Mouse (Mus musculus) midbrain, embryonic 13.5 days (tissue): Measurements from ENCODE around the gene Hmga2. TPM values are rescaled to one million over a fixed set of nuclear protein-coding genes. Genes with fewer than 3 reads are reported as not detected.

Source experiments
- ATAC-seq: fragments of 200-750 bp; cut with Nextera tagmentation; 2 replicates; pipeline ENCODE4 v1.8.0; 2017; ENCODE audit warnings: mild to moderate bottlenecking, moderate TSS enrichment, moderate library complexity
- H3K27ac ChIP-seq: fragments of 300-500 bp; sonication (generic); 2 replicates; pipeline ENCODE4 v1.5.1; 2015; ENCODE audit warnings: inconsistent platforms, mild to moderate bottlenecking, moderate library complexity
- H3K27me3 ChIP-seq: fragments of 300-500 bp; sonication (generic); 2 replicates; pipeline ENCODE4 v1.6.1; 2015; ENCODE audit warnings: mild to moderate bottlenecking, inconsistent platforms
- H3K36me3 ChIP-seq: fragments of 300-500 bp; sonication (generic); 2 replicates; pipeline ENCODE4 v1.6.1; 2015; ENCODE audit warnings: mild to moderate bottlenecking, inconsistent platforms
- H3K4me1 ChIP-seq: fragments of 300-500 bp; sonication (generic); replicated peaks from 2 replicates; pipeline ENCODE4 v1.6.1; 2015; ENCODE audit warnings: inconsistent platforms
- H3K4me2 ChIP-seq: fragments of 300-500 bp; sonication (generic); replicated peaks from 2 replicates; pipeline ENCODE4 v1.6.1; 2015; ENCODE audit warnings: moderate library complexity, mild to moderate bottlenecking, inconsistent platforms
- H3K4me3 ChIP-seq: fragments of 300-500 bp; sonication (generic); replicated peaks from 2 replicates; pipeline ENCODE4 v1.5.1; 2015; ENCODE audit warnings: mild to moderate bottlenecking, inconsistent platforms
- H3K9ac ChIP-seq: fragments of 300-500 bp; sonication (generic); replicated peaks from 2 replicates; pipeline ENCODE4 v1.6.1; 2015; ENCODE audit warnings: mild to moderate bottlenecking, inconsistent platforms
- H3K9me3 ChIP-seq: fragments of 300-500 bp; sonication (generic); 2 replicates; pipeline ENCODE4 v1.6.1; 2016; ENCODE audit warnings: mild to moderate bottlenecking, inconsistent platforms
- WGBS: fragments of 180-500 bp; shearing (Covaris S2); methylation state at CpG from one replicate; pipeline ENCODE4 v1.1.7; 2015; 5-methylcytosine and 5-hydroxymethylcytosine counted together
- polyA plus RNA-seq: library from polyadenylated mRNA; unstranded; fragments of >200 nt; fragmentation: Nextera tagmentation; extraction: Ambion mirVana; gene quantifications from 2 replicates; pipeline ENCODE4 v1.2.1, GENCODE M21; 2015

Hmga2 gene
- polyA plus RNA-seq, 1 experiment from 2014 or later = 3.6 TPM

DNA sequence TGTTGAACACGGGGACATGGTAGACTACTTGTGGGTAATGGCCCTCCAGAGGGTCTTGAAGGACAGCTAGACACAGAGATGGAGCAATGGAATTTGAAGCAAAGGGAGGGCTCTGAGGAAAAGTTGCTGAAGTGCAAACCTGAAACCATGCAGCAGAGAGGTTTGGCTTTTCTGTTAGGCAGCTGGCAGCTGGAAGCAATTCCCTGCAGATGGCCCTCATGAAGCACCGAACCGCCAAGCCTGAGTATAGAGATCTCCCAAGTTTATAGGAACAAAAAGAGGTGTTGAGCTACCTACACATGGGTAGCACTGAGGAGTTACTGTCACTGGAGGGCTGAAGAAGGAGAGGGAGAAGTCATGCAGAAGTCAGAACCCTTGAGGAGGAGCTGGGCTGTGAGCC, 13.3 kb upstream of the Hmga2 start:
- no peak for ATAC-seq
- 99% methylated on average over 3 of the region's 3 CpGs for WGBS
- no peaks in the 10 kb centered on the region for H3K27me3 ChIP-seq

DNA sequence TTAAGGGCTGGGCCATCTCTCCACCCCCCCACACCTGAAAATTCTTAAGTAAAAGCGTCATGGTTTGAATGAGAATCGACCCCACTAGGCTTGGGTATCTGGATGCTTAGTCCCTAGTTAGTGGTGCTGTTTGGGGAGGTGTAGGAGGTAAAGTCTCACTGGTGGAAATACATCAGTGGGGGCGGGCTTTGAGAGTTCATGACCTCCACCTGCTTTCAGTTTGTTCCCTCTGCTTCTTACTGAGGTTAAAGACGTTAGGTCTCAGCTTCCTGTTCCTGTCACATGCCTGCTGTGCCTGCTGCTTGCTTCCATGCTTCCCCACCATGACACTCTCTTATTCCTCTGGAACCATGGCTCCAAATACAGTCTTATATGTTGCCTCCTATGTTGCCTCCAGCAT, 12.3 kb upstream of the Hmga2 start:
- H3K9ac ChIP-seq = no peak overlapping the region
- no peaks in the 10 kb centered on the region for H3K27me3 ChIP-seq
- H3K4me1 ChIP-seq = no peaks in the 10 kb centered on the region
- H3K27ac ChIP-seq = no peak overlapping the region
- H3K4me2 ChIP-seq = no peak overlapping the region
- peaks cover 10% of the 10 kb centered on the region; the same call in 1 of the 2 replicates for H3K9me3 ChIP-seq
- H3K36me3 ChIP-seq = no peaks in the 10 kb centered on the region
- 87% methylated on average over 4 of the region's 4 CpGs for WGBS
- H3K4me3 ChIP-seq = no peak overlapping the region
- ATAC-seq = no peak

More for the DNA sequence above, 13.3 kb upstream of the Hmga2 start:
- H3K27ac ChIP-seq = no peak overlapping the region
- no peak overlapping the region for H3K4me2 ChIP-seq
- peaks cover 10% of the 10 kb centered on the region; the same call in 1 of the 2 replicates for H3K9me3 ChIP-seq
- H3K9ac ChIP-seq = no peak overlapping the region
- H3K4me3 ChIP-seq = no peak overlapping the region
- H3K4me1 ChIP-seq = no peaks in the 10 kb centered on the region
- H3K36me3 ChIP-seq = no peaks in the 10 kb centered on the region

DNA sequence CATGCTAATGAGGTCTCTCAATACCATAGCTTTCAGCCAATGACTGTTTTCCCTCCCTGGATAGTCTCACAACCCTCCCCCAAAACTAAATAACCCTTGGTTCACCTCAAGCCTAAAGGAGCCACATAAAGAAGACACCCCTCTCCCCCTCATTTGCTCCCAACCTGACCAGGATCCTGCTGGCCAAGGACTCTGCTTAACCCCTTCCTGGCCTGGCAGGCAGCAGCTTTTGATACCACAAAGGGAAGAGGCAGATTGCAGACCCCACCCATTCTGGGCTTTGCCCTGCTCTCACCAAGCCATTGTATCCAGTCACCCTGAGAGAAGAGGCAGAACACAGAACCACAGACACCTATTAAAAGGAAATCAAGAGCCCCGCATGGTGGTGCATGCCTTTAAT, 11.6 kb upstream of the Hmga2 start:
- Histone ChIP-seq H3K9me3 (peaks cover 10% of the 10 kb centered on the region; the same call in 1 of the 2 replicates), H3K4me2 (no peak overlapping the region), H3K36me3 (no peaks in the 10 kb centered on the region), H3K4me3 (no peak overlapping the region), H3K9ac (no peak overlapping the region), H3K27ac (no peak overlapping the region), H3K27me3 (no peaks in the 10 kb centered on the region), H3K4me1 (no peaks in the 10 kb centered on the region)
- ATAC-seq = no peak
- 100% methylated on average over 1 of the region's 1 CpGs for WGBS

DNA sequence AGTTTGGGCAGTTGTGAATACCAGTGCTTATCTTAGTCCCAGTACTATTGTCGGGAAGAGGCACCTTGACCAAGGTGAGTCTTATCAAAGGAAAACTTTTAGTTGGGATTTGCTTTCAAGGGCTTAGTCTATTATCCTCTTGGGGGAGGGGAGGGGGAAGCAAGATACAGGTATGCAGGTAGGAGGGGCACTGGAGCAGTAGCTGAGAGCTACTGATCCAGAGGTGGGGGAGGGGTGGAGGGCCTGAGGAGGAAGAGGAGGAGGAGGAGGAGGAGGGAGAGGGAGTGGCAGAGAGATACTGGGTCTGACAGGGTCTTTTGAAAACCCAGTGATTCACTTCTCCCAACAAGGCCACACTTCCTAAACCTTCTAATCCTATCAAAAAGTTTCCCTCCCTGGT, 9.2 kb upstream of the Hmga2 start:
- H3K27me3 ChIP-seq = no peaks in the 10 kb centered on the region
- no peak overlapping the region for H3K4me3 ChIP-seq
- H3K4me2 ChIP-seq = no peak overlapping the region
- no peak overlapping the region for H3K9ac ChIP-seq
- H3K36me3 ChIP-seq = no peaks in the 10 kb centered on the region
- H3K27ac ChIP-seq = no peak overlapping the region
- 79% methylated on average over 1 of the region's 1 CpGs for WGBS
- no peak for ATAC-seq
- H3K4me1 ChIP-seq = no peaks in the 10 kb centered on the region
- H3K9me3 ChIP-seq = peaks cover 10% of the 10 kb centered on the region; the same call in 1 of the 2 replicates

DNA sequence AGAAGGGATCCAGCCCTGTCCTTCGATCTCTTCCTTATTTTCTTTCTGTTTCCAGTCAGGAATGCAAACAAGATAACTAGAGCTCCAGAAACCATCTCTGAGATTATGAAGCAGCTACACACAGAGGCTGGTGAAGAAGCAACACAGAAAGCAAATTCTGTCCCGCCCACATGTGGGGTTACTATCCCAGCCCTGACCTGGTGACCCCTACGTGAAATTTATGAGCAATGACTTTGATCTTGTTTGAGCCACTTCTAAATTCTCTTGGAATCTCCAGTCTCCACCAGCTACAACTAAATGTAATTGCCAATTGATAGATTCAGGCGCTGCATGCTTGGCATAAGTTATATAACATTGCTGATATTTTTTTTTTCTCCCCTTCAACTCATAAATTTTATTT, 7.9 kb upstream of the Hmga2 start:
- Histone ChIP-seq H3K4me3 (no peak overlapping the region), H3K4me1 (no peaks in the 10 kb centered on the region)
- 85% methylated on average over 4 of the region's 4 CpGs for WGBS

DNA sequence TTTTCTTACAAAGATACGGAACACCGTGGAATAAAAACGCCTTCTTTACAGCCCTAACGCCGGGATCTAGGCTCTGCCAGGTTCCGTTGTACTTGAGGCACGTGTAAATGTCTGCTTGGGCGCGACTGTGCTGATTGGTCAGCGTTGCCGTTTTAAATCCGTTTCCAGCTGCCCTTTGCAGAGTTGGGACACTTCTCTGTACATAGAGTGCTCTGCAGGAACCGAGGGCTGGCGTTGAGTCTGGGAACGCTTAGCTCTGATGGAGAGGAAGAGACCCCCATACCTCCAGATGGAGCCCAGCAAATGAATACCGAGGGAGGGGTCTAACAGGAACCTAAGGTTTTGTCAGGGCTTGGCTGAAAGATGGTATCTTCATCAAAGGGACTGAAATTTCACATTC, 1.9 kb upstream of the Hmga2 start:
- H3K4me2 ChIP-seq = peak overlapping the region; percentile 97
- H3K27ac ChIP-seq = no peak overlapping the region
- no peaks in the 10 kb centered on the region for H3K36me3 ChIP-seq
- H3K4me1 ChIP-seq = peaks cover 44% of the 10 kb centered on the region
- peaks cover 42% of the 10 kb centered on the region for H3K27me3 ChIP-seq
- no peak for ATAC-seq
- WGBS = under 1% methylated on average over 16 of the region's 16 CpGs
- no peaks in the 10 kb centered on the region for H3K9me3 ChIP-seq
- H3K9ac ChIP-seq = no peak overlapping the region
- peak overlapping the region; percentile 70 for H3K4me3 ChIP-seq

More for the DNA sequence above, 7.9 kb upstream of the Hmga2 start:
- ATAC-seq = no peak
- Histone ChIP-seq H3K9ac (no peak overlapping the region), H3K9me3 (peaks cover 10% of the 10 kb centered on the region; the same call in 1 of the 2 replicates), H3K27ac (no peak overlapping the region), H3K36me3 (no peaks in the 10 kb centered on the region), H3K4me2 (no peak overlapping the region), H3K27me3 (0 out of 2 replicates have a peak, but pooled peaks cover 2% of the 10 kb centered on the region)

DNA sequence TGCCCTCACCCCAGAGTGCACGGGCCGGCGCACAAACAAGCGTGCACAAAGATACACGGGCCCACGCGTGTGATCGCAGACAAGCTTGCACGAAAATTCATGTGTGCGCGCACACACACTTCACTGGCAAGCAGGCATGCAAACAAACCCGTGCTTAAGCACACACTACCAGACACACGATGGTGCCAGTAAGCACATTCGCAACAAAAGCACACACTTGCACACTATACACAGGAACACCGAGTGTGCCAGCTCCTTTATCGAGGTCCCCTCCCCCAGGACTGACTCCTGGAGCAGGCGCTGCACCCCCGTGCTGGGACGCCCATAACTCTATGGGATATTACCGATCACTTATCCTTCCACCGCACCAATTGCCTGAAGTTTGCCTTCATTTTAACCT, 1.2 kb upstream of the Hmga2 start:
- WGBS = 0% methylated on average over 21 of the region's 21 CpGs
- Histone ChIP-seq H3K4me1 (peaks cover 44% of the 10 kb centered on the region), H3K36me3 (no peaks in the 10 kb centered on the region), H3K9me3 (no peaks in the 10 kb centered on the region), H3K4me3 (peak overlapping the region; percentile 70), H3K27me3 (peaks cover 43% of the 10 kb centered on the region), H3K4me2 (peak overlapping the region; percentile 97), H3K27ac (no peak overlapping the region), H3K9ac (peak overlapping the region; percentile 76)
- ATAC-seq = peak; percentile 25; the same call in 1 of the 2 replicates

DNA sequence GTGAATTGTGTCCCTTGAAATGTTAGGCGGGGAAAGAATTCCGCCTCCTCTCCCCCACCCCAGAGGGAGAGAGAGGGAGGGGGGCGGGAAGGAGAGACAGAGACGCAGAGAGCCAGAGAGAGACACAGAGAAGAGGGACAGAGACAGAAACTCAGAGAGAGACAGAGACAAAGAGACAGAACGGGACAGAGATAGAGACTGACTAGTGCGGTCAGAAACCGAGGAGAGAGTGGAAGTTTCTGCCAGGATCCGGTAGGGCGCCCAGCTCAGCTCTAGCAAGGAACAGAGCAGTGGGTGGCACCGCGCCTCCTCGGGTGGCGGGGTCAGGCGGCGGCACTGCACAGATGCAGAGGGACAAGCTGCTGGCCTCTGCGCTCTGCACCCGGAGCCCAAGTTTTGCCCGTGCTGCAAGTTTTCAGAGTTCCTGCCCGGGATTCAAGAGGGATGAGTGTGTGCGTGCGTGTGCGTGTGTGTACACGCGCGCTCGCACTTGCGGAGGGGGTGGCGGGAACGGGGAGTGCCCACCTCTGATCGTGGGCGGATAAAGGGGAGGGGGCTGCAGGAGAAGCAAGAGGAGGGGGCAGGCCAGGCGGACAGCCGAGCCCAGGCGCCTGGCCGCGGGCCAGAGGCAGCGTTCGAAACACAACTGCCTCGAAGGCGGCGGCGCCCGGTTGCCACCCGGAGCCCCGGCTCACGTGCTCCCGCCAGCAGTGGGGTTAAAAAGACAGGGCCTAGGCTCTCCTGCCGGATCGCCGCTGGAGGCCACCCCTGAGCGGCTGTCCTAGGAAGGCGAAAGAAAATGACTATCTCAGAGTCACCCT, 457 bp upstream of the Hmga2 start:
- Histone ChIP-seq H3K27ac (peak overlapping the region; percentile 58), H3K27me3 (peaks cover 43% of the 10 kb centered on the region), H3K4me2 (peak overlapping the region; percentile 97), H3K36me3 (no peaks in the 10 kb centered on the region), H3K4me1 (peaks cover 44% of the 10 kb centered on the region), H3K9ac (peak overlapping the region; percentile 76), H3K9me3 (no peaks in the 10 kb centered on the region), H3K4me3 (peak overlapping the region; percentile 70)
- under 1% methylated on average over 51 of the region's 52 CpGs for WGBS
- ATAC-seq = peak; percentile 57

DNA sequence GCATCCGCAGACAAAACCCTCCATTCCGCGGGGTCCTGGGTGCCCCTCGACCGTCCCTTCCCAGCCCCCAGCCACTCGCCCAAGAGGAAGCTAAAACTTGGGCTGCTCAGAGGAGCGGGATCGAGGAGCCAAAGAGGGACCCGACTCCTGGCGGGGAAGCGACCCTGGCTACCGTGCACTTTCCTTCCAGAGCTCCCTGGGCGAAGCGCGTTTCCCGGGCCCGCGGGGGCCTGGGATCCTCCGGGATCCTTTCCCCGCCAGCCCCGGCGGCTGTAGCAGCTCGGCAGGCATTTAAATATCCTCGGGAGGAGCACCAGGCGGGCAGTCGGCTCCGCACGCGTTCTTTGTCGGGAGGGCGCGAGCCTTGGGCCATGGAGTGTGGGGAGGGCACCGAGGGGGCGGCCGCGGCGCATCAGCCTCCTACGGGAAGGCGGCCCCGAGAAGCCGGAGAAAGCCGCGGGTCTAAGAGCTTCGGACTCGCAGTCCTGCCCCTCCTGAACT, 1.2 kb downstream of the Hmga2 start:
- H3K4me2 ChIP-seq = peak overlapping the region; percentile 97
- ATAC-seq = peak; percentile 55
- no peaks in the 10 kb centered on the region for H3K9me3 ChIP-seq
- under 1% methylated on average over 45 of the region's 45 CpGs for WGBS
- H3K36me3 ChIP-seq = no peaks in the 10 kb centered on the region
- peak overlapping the region; percentile 76 for H3K9ac ChIP-seq
- H3K27me3 ChIP-seq = peaks cover 43% of the 10 kb centered on the region
- peak overlapping the region; percentile 58; the same call in 1 of the 2 replicates for H3K27ac ChIP-seq
- peak overlapping the region; percentile 70 for H3K4me3 ChIP-seq
- H3K4me1 ChIP-seq = peaks cover 44% of the 10 kb centered on the region

DNA sequence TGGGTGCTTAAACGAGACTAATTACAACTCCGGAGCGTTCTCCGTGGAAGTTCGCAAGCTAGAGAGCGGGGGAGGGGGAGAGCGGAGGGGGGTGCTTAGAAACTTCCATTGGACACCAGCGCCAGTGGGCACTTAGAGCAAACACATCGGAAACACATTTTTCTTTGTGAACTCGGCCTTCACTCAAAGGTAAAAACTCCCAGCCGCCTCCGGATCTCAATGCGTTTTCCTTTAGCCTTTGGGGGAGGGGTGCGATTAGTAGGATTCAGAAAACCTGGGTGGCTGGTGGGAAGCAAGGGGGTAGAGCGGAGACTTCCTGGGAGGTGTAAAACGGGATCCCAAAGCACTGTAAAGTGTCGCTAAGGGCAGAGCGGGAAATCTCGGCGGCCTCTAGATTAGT, 2.0 kb downstream of the Hmga2 start:
- under 1% methylated on average over 20 of the region's 20 CpGs for WGBS
- Histone ChIP-seq H3K4me3 (peak overlapping the region; percentile 70), H3K9me3 (no peaks in the 10 kb centered on the region), H3K4me1 (peaks cover 44% of the 10 kb centered on the region), H3K9ac (peak overlapping the region; percentile 76), H3K27me3 (peaks cover 41% of the 10 kb centered on the region), H3K36me3 (no peaks in the 10 kb centered on the region), H3K4me2 (peak overlapping the region; percentile 97), H3K27ac (no peak overlapping the region)
- ATAC-seq = no peak

DNA sequence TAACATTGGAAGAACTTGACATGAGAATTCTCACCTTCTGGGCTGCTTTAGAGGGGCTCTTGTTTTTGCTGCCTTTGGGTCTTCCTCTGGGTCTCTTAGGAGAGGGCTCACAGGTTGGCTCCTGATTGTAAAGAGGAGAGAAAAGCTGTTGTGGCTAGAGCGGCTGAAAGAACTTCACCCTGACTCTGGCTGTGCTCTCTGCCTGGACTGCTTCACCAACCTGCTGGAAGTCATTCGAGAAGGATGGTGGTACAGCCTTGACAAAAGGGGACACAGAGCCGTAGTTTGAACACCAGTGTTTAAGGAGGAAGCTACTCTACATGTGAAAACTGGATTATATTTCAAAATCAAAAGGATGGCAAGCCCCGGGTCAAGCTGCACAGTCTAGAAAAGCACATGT, 3.1 kb downstream of the Hmga2 start:
- no peaks in the 10 kb centered on the region for H3K9me3 ChIP-seq
- H3K36me3 ChIP-seq = no peaks in the 10 kb centered on the region
- H3K9ac ChIP-seq = no peak overlapping the region
- H3K4me1 ChIP-seq = peaks cover 41% of the 10 kb centered on the region
- ATAC-seq = no peak
- WGBS = 42% methylated on average over 4 of the region's 4 CpGs
- peak overlapping the region; percentile 97; the same call in 1 of the 2 replicates for H3K4me2 ChIP-seq
- H3K27me3 ChIP-seq = peaks cover 35% of the 10 kb centered on the region
- no peak overlapping the region for H3K27ac ChIP-seq
- no peak overlapping the region for H3K4me3 ChIP-seq

DNA sequence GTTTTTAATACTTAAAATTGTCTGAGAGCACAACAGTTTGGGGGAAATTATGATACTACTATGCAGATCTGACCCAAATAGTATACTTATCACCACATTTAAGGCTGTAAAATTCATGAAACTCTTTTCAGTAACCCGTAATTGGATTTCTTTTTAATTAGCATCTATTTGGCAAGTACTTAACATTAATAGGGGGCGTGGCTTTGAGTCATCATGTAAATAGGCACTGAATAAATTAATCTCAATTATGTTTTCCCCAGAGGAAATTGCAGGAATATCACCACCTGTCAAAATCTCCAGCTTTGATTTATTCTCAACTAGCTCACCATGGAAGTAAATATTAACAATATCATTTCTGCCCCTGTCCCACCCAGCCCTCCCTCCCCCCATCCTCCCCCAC, 3.7 kb downstream of the Hmga2 start:
- Histone ChIP-seq H3K4me2 (no peak overlapping the region), H3K4me1 (peaks cover 35% of the 10 kb centered on the region), H3K9ac (no peak overlapping the region), H3K27me3 (peaks cover 29% of the 10 kb centered on the region), H3K27ac (no peak overlapping the region), H3K36me3 (no peaks in the 10 kb centered on the region), H3K4me3 (no peak overlapping the region), H3K9me3 (no peaks in the 10 kb centered on the region)
- ATAC-seq = no peak
- WGBS = 69% methylated on average over 2 of the region's 2 CpGs
